Mouse (Mus musculus) 3134 (cell line): Measurements from ENCODE around the gene Add3.

Source experiments
- DNase-seq: peaks from one replicate; pipeline ENCODE4 v3.0.0-alpha.2; 2011; ENCODE audit warnings: low spot score; ENCODE audit not compliant: insufficient read length; ENCODE audit errors: extremely low read depth

The Add3 gene

DNA sequence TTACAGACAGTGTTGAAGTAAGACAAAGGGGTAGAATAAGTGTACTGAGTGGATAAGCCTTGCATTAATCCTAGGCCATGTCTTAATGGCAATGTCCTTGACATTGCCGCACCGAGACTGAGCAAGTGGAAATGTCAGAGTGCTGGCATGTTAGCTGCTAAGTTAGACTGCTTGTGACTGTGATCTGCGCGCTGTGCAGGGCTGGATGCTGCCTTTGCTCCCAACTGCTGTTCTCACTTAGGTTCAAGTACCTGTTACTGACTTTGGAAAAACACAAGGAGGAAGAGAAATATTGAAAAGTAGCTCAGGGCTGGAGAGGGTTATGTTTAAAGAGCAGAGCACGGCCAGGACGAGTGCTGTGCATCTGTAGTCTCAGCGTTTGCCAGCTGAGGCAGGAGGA is 24.4 kb downstream of the Add3 start:
- DNase-seq, result no peak

GRCm38 (mm10) chr19:53165305-53166240 is 25.3 kb downstream of the Add3 start:
- peak; percentile 49 for DNase-seq

GRCm38 (mm10) chr19:53166367-53166766 is 26.1 kb downstream of the Add3 start:
- no peak for DNase-seq

DNA sequence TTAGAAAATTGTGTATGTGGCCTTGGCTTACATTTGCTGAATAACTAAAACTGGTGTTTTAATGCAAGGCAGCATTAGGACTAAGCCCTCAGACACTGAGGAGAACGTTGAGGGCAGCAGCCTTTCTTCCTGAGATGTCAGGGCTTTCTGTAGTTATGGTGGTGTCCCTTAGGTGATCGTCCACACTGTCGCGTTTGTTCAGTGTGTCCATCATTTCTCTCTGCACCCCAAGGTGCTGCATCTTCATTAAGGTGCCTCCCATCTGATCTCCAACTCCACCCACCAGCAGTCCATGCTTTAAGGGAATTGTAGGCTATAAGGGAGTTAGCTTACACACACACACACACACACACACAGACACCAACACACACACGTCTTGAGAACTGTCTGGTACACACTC is 28.3 kb downstream of the Add3 start:
- no peak for DNase-seq

GRCm38 (mm10) chr19:53170651-53171050 is 30.4 kb downstream of the Add3 start:
- DNase-seq, result no peak

DNA sequence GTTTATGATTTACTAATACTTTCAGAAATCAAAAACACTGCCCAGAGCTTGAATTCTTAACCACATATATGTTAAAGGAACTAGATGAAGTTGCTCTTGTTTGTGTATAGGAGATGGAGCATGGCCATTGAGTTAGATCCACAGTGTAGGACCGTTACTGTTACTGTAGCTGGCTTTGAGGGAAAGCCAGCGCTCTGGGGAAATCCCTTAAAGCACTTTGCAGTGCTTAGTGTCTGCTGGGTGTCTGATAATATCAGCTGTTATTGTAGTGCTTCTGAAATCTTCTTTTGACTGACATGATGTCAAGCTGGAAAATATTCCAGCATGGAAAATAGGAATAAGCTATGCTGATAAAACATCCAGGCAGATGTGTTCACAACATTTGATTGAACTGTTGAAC is 33.8 kb downstream of the Add3 start:
- no peak for DNase-seq

DNA sequence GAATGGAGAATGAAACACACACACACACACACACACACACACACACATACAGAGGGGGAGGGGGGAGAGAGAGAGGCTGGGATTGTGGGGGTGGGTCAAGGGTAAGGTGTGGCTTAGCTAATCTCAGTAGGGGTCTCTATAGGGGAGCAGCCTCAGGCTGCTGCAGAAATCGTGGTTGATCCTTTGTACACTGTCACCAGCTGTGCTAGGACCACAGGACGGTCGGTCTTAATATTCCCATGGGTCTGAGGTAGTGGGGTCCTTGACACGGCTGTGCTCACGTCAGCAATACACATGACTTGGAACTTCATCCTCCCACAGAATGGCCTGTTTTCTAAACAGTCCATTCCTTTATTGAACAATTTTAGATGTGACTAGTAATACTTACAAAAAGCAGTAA is 35.3 kb downstream of the Add3 start:
- no peak for DNase-seq

DNA sequence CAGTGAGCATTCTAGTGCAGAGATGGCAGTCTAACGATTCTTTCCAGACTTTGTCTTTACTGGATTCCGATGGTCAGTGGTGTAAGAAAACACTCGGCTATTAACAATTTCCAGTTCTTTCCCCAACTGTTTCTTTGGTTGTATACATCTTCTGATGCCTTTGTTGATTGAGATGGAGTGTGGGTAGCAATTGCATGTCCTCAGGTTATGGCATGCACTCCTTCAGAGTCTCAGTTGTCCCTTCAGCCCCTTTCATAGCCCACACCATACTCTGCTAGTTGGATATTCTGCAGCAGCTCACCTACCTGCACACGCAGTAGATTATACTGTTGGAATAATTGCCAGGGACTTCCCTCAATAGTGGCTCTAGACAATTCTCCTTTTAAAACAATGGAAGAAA is 36.3 kb downstream of the Add3 start:
- DNase-seq, result no peak

GRCm38 (mm10) chr19:53178611-53179528 is 38.6 kb downstream of the Add3 start:
- DNase-seq, result no peak

GRCm38 (mm10) chr19:53180168-53180803 is 40.0 kb downstream of the Add3 start:
- DNase-seq, result no peak

- DNase-seq, result no peak
These were observed 41.0 kb downstream of the Add3 start for GRCm38 (mm10) chr19:53181003-53181861.

GRCm38 (mm10) chr19:53183620-53184019 is 43.4 kb downstream of the Add3 start:
- no peak for DNase-seq

DNA sequence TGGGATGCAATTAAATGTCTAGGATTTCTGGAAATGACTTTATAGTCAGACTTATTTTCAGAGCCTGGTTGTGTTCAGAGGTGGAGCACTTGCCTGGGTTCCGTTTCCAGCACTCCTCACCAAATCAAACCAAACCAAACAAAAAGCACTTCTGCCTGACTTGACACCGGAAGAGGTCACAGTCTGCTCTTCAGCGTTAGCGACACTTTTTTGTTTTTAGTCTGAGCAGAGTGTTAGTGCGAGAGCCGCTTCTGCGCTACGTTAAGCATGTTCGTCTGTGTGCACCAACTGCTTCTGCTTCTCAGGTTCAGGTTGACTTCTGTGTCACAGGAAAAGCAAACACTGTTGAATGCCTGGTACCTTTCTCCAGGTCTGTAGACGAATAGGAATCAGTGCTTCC is 44.0 kb downstream of the Add3 start:
- no peak for DNase-seq

GRCm38 (mm10) chr19:53184911-53185310 is 44.7 kb downstream of the Add3 start:
- DNase-seq, result no peak

- peak; percentile 34 for DNase-seq
These were observed 45.4 kb downstream of the Add3 start for GRCm38 (mm10) chr19:53185486-53186134.

DNA sequence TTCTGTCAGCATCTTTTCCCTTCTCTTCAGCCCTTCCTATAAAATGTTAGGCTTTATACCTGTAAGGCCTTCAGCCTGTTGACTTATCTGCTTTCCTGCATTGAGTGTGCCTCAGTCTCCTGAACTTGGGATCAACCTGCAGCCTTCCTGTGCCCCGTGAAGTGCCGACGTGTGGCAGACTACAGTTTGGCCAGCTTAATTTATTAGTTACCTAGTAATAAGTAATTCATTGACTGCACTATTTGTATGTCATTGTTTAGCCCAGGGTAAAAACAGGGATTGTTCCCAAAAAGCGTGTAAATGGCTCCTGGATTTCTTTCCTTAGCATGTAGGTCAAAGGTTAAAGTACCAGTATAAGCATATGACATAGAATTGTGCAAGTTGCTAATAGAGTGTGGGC is 46.2 kb downstream of the Add3 start:
- no peak for DNase-seq

- DNase-seq, result no peak
These were observed 47.3 kb downstream of the Add3 start for GRCm38 (mm10) chr19:53187533-53187932.

DNA sequence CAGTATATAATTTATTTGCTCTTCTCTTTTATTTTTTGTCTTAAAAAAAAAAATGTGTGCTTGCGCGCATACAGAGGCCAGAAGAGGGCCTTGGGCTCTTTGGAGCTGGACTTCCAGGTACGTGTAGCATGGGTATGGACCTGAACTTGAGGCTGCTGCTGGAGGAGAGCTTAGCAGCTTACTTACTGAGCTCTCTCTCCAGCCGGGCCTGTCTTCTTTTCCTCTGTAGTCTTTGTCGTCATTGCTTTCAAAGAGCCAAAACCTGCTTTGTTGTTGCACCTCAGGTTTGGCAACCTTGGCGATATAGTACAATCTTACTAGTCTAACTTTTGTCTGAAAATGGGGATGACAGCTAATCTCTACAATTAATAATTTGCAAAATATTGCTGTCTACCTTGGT is 47.9 kb downstream of the Add3 start:
- DNase-seq, result no peak

DNA sequence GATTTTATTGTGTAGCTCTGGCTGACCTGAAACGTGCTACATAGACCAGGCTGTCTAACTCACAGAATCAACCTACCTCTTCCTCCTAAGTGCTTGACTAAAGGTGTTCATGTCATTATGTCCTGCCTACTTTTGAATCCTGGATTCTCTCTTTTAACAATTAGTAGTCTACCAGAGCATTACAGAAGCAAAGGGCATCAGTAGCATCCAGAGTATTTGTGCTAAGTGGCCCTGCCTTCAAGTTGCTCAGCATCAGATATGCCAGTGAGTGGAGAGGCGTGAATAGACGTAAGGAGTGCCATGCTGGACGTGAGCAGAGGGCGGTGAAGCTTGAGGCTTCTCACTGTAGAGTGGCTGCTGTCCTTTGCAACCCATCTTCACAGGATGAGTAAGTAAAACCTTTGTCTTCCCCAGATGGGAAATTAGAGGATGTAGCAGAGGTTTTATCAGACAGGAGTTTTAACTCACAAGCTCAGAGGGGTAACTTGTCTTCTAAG is 48.5 kb downstream of the Add3 start:
- no peak for DNase-seq
